Mouse (Mus musculus) midbrain, postnatal 0 days (tissue): ENCODE measurements around the gene Gja1. TPM values are rescaled to one million over a fixed set of nuclear protein-coding genes. Genes with fewer than 3 reads are reported as not detected.
"Not testable (repeated sequence)": the region's sequence is repeated elsewhere in the genome, so short reads cannot be mapped to it uniquely, and the experiment has no call there.

ENCODE experiments used
- ATAC-seq: fragments of 200-750 bp; cut with Nextera tagmentation; 2 replicates; pipeline ENCODE4 v1.8.0; 2017; ENCODE audit warnings: moderate number of reproducible peaks, mild to moderate bottlenecking, moderate TSS enrichment, moderate library complexity; ENCODE audit not compliant: low FRiP score
- DNase-seq: peaks from one replicate; pipeline ENCODE4 v3.0.0-alpha.2; 2015; ENCODE audit warnings: low spot score
- H3K27ac ChIP-seq: fragments of 300-500 bp; sonication (generic); 2 replicates; pipeline ENCODE4 v1.5.1; 2014; ENCODE audit warnings: low read depth, mild to moderate bottlenecking, low read length, mixed read lengths
- H3K27me3 ChIP-seq: fragments of 300-500 bp; sonication (generic); 2 replicates; pipeline ENCODE4 v1.6.1; 2014; ENCODE audit warnings: low read length, control low read depth, mixed read lengths; ENCODE audit not compliant: insufficient read depth
- H3K36me3 ChIP-seq: fragments of 300-500 bp; sonication (generic); 2 replicates; pipeline ENCODE4 v1.6.1; 2014; ENCODE audit warnings: low read length, control low read depth, mixed read lengths; ENCODE audit not compliant: insufficient read depth
- H3K4me1 ChIP-seq: fragments of 300-500 bp; sonication (generic); 2 replicates; pipeline ENCODE4 v1.6.1; 2014; ENCODE audit warnings: mild to moderate bottlenecking, control low read depth, antibody characterized with exemption, low read length, mixed read lengths; ENCODE audit not compliant: insufficient read depth
- H3K4me2 ChIP-seq: fragments of 300-500 bp; sonication (generic); 2 replicates; pipeline ENCODE4 v1.6.1; 2014; ENCODE audit warnings: low read depth, mild to moderate bottlenecking, low read length, mixed read lengths; ENCODE audit not compliant: poor library complexity, severe bottlenecking
- H3K4me3 ChIP-seq: fragments of 300-500 bp; sonication (generic); 2 replicates; pipeline ENCODE4 v1.5.1; 2014; ENCODE audit warnings: low read depth, mild to moderate bottlenecking, low read length, moderate library complexity
- H3K9ac ChIP-seq: fragments of 300-500 bp; sonication (generic); replicated peaks from 2 replicates; pipeline ENCODE4 v1.6.1; 2014; ENCODE audit warnings: mild to moderate bottlenecking, low read length, moderate library complexity, mixed read lengths; ENCODE audit not compliant: poor library complexity, severe bottlenecking
- H3K9me3 ChIP-seq: fragments of 300-500 bp; sonication (generic); 2 replicates; pipeline ENCODE4 v1.6.1; 2016; ENCODE audit warnings: low read length, control low read depth
- CTCF ChIP-seq: IDR thresholded peaks from 2 replicates; pipeline ENCODE4 v1.5.1; 2016; ENCODE audit warnings: antibody characterized with exemption, mild to moderate bottlenecking
- WGBS: fragments of 180-500 bp; shearing (Covaris S2); extraction: QIAGEN DNeasy Blood & Tissue Kit; methylation state at CpG from one replicate; pipeline ENCODE4 v1.1.7; 2014; 5-methylcytosine and 5-hydroxymethylcytosine counted together
- polyA plus RNA-seq: library from polyadenylated mRNA; unstranded; fragments of >200 nt; fragmentation: Nextera tagmentation; extraction: Ambion mirVana; gene quantifications from 2 replicates; pipeline ENCODE4 v1.2.1, GENCODE M21; 2015
- total RNA-seq: library from RNA; depleted of rRNA; stranded (reverse); fragments of >200 nt; gene quantifications from 2 replicates; pipeline ENCODE4 v1.2.3, GENCODE M21; 2014

Gene Gja1
- total and polyA plus RNA-seq, 2 experiments from 2014 or later: 66.4 to 146 TPM

- Histone ChIP-seq H3K27me3 (no peaks in the 10 kb centered on the region), H3K4me1 (no peaks in the 10 kb centered on the region), H3K4me2 (no peak overlapping the region), H3K9ac (no peak overlapping the region), H3K9me3 (no peaks in the 10 kb centered on the region), H3K27ac (no peak overlapping the region), H3K36me3 (0 out of 2 replicates have a peak, but pooled peaks cover 3% of the 10 kb centered on the region), H3K4me3 (no peak overlapping the region)
- no peak for ATAC-seq
- 30% methylated on average over 13 of the region's 13 CpGs for WGBS
- DNase-seq: no peak
- TF ChIP-seq CTCF: no peak
Observed at GRCm38 (mm10) chr10:56385195-56386109, 8.3 kb downstream of the Gja1 start.

GRCm38 (mm10) chr10:56393095-56393784, 16.1 kb downstream of the Gja1 start:
- 81% methylated on average over 6 of the region's 6 CpGs for WGBS
- Histone ChIP-seq H3K27ac (no peak overlapping the region), H3K27me3 (no peaks in the 10 kb centered on the region), H3K9ac (no peak overlapping the region), H3K36me3 (no peaks in the 10 kb centered on the region), H3K4me1 (no peaks in the 10 kb centered on the region), H3K4me3 (no peak overlapping the region), H3K4me2 (no peak overlapping the region), H3K9me3 (no peaks in the 10 kb centered on the region)
- no peak for TF ChIP-seq CTCF
- no peak for ATAC-seq
- no peak for DNase-seq

- WGBS: 88% methylated on average over 7 of the region's 7 CpGs
- not testable (repeated sequence) for H3K27me3 ChIP-seq, ATAC-seq, H3K9me3 ChIP-seq, DNase-seq, H3K4me3 ChIP-seq, H3K9ac ChIP-seq, H3K4me1 ChIP-seq, H3K4me2 ChIP-seq, H3K36me3 ChIP-seq, H3K27ac ChIP-seq
Observed at GRCm38 (mm10) chr10:56393815-56394417, 16.8 kb downstream of the Gja1 start.

GRCm38 (mm10) chr10:56397875-56398274, 20.7 kb downstream of the Gja1 start:
- Histone ChIP-seq H3K27me3 (no peaks in the 10 kb centered on the region), H3K4me3 (no peak overlapping the region), H3K9me3 (no peaks in the 10 kb centered on the region), H3K27ac (no peak overlapping the region), H3K4me2 (no peak overlapping the region), H3K36me3 (no peaks in the 10 kb centered on the region), H3K4me1 (no peaks in the 10 kb centered on the region), H3K9ac (no peak overlapping the region)
- WGBS: 77% methylated on average over 8 of the region's 8 CpGs
- ATAC-seq (no peak), DNase-seq (no peak)
- TF ChIP-seq CTCF: no peak

- H3K36me3 ChIP-seq: no peaks in the 10 kb centered on the region
- DNase-seq: no peak
- no peaks in the 10 kb centered on the region for H3K27me3 ChIP-seq
- no peaks in the 10 kb centered on the region for H3K9me3 ChIP-seq
- H3K9ac ChIP-seq: no peak overlapping the region
- H3K4me1 ChIP-seq: no peaks in the 10 kb centered on the region
- H3K4me3 ChIP-seq: no peak overlapping the region
- H3K27ac ChIP-seq: no peak overlapping the region
- TF ChIP-seq CTCF: no peak
- H3K4me2 ChIP-seq: no peak overlapping the region
- WGBS: 96% methylated on average over 2 of the region's 2 CpGs
- no peak for ATAC-seq
Observed at GRCm38 (mm10) chr10:56398310-56398709, 21.2 kb downstream of the Gja1 start.

GRCm38 (mm10) chr10:56401396-56401795, 24.3 kb downstream of the Gja1 start:
- not testable (repeated sequence) for H3K9ac ChIP-seq, H3K4me1 ChIP-seq, DNase-seq, H3K27ac ChIP-seq, H3K9me3 ChIP-seq, ATAC-seq, H3K27me3 ChIP-seq, H3K36me3 ChIP-seq, H3K4me2 ChIP-seq, H3K4me3 ChIP-seq
- WGBS: 94% methylated on average over 8 of the region's 8 CpGs
